Mouse (Mus musculus) ES-Bruce4 (cell line): ENCODE data around the gene Nanos3.

Experiments
- CTCF ChIP-seq: IDR thresholded peaks from one replicate; pipeline ENCODE4 v1.8.1; 2011; ENCODE audit warnings: low read depth, low read length
- EP300 ChIP-seq: IDR thresholded peaks from 2 replicates; pipeline ENCODE4 v1.6.1; 2011; ENCODE audit warnings: low read depth, low read length; ENCODE audit not compliant: insufficient read depth

- TF ChIP-seq CTCF, result no peak
- no peak for TF ChIP-seq EP300
These were observed 57.7 kb downstream of the Nanos3 start for GRCm38 (mm10) chr8:84127202-84127901.
